Mouse (Mus musculus): Measurements from ENCODE around the gene Lamtor2. TPM values are rescaled to one million over a fixed set of nuclear protein-coding genes. Genes with fewer than 3 reads are reported as not detected.
A peak's percentile ranks its signal among the peaks of the same experiment; 100 is the strongest.

The Lamtor2 gene
- total RNA-seq, 2 experiments from 2014 or later, result 108 to 109 TPM

DNA sequence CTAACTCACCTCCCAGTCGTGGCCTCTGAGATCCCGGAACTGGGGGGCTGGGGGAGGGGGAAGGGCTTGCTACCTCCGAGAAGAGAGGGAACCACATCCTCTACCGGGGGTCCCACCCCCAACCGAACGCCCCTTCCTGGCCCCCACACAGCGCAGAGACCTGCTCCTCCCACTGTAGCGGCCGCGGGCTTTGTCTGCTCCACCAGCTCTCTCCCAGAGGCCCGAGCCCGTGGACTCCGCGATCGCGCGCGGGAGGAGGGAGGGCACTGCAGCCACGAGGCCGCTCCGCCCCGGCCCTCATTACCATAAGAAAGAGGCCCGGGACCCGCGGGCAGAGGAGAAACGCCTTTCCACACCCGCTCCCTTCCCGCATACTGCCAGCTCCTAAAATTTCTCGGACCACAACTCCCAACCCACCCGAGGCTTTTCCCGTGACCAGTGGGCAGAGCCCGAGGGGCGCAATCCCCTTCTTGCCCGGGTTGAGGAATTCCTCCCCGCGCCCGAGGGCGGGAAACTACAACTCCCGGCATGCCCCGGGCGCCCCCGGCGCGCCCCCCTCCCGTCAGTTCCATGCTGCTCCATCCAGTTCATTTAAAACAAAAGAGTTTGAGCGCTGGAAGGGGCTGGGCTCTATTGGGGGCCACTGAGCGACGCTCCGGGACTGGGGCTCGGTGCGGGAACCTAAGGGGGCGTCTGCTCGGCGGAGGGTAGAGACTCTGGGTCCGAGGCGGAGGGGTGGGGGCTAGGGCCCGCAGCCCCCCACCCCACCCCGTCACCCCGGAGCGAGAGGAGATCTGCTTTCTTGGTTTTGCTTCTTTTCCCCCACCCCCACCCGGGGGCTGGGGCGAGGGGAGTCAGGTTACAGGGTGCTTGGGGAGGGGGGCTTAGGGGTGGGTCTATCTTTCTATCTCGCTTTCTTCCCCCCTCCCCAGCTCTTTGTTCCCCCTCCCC is 21.3 kb downstream of the Lamtor2 start:
- intact Hi-C loops (cut with DNase I), result no loop called here
- DNase-seq (ENCODE audit: low spot score in 2 of 2), result peak; percentile 85 to 88

DNA sequence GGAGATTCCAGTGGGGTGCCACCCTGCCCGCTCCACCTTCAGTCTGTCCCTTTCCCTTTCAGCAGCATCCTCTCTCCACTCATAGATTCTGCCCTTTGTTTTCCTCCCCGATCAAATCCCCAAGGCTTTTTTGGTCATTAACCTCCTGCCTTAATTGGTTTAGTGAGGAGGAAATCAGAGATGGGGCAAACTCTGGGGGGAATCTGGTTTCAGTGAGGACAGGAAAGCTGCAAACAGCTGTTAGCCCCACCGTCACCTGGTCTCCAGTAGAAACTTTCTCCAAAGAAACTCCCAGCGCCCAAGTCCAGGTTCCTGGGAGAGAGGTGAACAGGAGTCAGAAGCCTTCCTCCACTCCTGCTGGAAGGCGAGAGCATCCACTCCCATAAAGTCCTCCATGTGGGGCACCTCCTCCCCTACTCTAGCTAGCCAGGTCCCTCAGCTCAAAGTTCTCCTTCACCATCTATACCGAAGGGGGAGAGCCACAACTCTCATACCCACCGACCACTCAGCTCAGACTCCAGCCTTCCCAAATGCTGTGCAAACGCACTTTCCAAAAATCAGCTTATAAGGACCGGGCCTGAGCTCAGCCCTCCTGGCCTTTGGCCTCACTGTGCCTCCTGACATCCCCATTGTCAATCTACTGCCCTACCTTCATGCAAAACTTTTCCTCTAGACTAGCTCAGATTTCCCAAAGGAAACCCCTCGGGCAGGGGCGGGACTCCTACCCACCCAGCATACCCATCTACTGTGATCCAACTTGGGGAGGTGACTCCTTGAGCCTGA is 22.6 kb downstream of the Lamtor2 start:
- intact Hi-C loops (cut with DNase I), result no loop called here
- DNase-seq (ENCODE audit: low spot score in 2 of 2), result no peak

DNA sequence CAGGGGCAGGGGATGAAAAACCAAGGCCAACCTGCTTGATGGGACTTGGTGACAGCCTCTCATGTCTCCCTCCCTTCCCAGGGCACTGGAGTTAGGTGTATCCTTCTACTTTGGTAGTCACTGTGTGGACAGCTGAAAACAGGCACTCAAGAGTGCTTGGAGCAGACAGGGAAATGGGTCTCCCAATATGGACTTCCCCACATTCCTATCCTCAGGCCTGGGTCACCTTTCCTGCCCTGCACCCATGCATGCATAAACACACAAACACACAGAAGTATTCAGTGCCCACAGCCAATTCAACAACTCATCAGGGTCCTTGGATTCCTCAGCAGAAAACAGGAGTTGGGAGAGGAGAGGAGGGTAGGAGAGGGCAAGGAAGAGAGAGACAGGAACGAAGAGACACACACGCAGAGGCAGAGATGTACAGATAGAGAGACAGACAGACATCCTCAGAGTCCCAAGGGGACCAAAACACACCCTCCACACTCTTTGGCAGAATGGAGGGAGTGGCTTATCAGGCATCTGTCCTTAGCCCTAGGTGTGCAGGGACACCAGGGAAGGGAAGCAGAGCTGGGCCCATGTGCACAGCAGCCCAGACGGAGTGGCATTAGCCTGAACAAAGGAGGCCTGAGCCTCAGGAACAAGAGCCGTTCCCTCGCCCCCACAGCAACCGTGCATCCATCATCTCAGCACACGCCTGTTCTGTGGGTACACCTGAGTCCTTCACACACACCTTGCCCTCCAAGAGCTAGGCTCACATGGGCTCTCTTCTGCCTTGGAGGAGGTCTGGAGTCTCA is 23.5 kb downstream of the Lamtor2 start:
- no peak for DNase-seq (ENCODE audit: low spot score in 2 of 2)
- intact Hi-C loops (cut with DNase I), result loop anchor here (5.0 kb wide), 1 partner anchor 122 kb away; no protein-coding TSS in a partner anchor

DNA sequence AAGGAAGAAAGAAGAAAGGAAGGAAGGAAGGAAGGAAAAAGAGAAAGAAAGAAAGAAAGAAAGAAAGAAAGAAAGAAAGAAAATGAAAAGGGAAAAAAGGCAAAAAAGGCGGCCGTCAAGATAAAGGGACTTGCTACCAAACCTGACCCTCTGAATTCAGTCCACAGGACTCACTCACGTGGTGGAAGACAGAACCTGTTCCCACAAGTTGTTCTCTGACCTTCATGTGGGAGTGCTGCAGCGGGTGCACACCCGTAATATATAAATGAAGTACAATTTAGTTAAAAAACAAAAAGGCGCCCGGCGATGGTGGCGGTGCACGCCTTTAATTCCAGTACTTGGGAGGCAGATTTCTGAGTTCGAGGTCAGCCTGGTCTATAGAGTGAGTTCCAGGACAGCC is 24.2 kb downstream of the Lamtor2 start:
- intact Hi-C loops (cut with DNase I), result loop anchor here (5.0 kb wide), 1 partner anchor 121 kb away; no protein-coding TSS in a partner anchor
- no peak for DNase-seq (ENCODE audit: low spot score in 2 of 2)

DNA sequence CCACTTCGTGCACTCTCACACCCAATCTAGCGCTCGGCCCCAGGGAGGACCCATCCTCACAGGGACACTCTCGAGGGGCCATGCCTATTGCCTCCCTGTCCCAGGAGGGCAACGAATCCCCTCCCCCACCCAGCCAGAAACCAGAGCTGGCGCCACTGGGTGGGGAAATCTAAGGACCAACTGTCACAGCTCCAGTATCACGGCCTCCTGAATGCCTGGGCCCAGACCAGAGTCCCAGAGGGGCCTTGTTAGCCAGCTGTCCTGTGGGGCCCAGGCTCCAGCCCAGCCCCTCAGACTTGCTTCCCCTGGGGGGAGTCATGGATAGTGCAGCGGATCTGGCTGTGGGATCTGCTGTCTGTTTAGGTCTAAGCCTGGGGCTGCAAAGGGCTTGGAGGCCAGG is 25.3 kb downstream of the Lamtor2 start:
- intact Hi-C loops (cut with DNase I), result loop anchor here (5.0 kb wide), 1 partner anchor 120 kb away; no protein-coding TSS in a partner anchor
- DNase-seq (ENCODE audit: low spot score in 2 of 2), result no peak

DNA sequence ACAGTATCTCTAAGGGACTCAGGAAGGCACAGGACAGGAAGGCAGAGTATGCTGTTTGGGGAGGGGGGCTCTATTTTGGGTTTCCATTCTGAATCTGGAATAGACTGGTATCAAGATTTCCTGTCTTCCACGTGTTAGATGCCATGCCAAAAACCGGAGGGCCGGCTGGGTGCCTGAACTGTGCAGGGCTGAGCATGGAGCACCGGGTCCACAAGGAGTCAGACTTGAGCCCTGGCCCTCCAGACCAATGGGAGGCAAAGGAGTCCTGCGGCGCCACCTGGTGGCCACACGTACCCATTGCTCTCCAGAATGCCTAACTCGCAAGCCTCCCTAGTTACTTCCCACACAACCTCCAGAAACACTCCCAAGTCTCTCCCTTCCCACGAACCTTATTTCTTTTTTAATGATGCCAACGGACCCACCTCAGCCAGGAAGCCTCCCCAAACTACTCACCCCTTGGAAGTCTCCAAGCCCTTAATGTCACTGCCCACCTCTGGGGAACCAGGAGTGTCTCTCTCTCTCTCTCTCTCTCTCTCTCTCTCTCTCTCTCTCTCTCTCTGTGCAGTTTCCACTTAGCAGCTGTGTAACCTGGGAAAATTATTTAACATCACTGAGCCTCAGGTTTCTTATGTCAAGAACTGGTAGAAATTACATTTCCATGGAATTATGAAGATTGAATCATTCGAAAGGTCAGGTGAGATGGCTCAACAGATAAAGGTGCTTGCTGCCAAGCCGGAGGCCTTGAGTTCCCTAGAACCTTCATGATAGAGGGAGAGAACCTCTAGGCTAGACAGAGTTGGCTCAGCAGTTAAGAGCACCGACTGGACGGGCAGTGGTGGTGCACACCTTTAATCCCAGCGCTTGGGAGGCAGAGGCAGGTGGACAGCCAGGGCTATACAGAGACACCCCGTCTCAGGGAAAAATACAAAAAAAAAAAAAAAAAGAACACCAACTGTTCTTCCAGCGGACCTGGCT is 26.4 kb downstream of the Lamtor2 start:
- intact Hi-C loops (cut with DNase I), result loop anchor here (5.0 kb wide), 1 partner anchor 119 kb away; no protein-coding TSS in a partner anchor
- DNase-seq (ENCODE audit: low spot score in 2 of 2), result peak; percentile 82 to 84

DNA sequence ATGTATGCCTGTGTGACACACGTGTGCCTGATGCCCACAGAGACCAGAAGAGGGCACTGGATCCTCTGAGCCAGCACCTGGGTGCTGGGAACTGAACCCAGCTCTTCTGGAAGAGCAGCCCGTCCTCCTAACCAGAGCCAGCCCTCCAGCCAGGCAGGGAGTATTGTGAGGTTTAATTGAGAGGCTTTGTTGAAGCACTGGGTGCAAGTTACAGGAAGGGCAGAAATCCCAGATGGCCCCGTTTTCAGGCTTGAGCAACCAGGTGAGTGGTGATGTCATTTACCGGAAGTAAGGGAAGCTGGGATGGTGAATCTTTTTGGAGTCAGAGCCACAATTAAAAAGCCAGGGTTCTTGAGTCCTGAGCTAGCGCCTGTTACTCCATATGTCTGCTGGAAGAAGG is 27.9 kb downstream of the Lamtor2 start:
- DNase-seq (ENCODE audit: low spot score in 2 of 2), result no peak
- intact Hi-C loops (cut with DNase I), result loop anchor here (5.0 kb wide), 1 partner anchor 118 kb away; no protein-coding TSS in a partner anchor

DNA sequence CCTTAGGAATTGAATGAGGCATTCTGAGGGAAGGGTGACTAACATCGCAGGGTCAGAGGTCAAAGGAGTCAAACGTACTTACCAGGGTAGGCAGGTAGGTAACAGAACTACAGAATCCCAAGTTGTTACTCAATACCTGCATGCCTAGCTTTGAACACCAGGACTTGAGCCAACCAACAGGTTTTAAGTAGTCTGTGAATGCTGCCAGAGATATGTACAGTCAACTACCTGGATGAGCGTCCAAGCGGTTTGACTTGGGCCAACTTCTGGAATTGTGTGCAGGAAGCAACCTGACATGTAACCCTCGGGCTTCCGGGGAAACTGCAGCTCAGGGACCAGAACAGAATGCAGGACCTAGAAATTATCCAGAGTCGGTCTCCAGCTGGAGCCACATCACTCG is 29.8 kb downstream of the Lamtor2 start:
- intact Hi-C loops (cut with DNase I), result loop anchor here (2.0 kb wide), 1 partner anchor 38 kb away; no protein-coding TSS in a partner anchor
- no peak for DNase-seq (ENCODE audit: low spot score in 2 of 2)

DNA sequence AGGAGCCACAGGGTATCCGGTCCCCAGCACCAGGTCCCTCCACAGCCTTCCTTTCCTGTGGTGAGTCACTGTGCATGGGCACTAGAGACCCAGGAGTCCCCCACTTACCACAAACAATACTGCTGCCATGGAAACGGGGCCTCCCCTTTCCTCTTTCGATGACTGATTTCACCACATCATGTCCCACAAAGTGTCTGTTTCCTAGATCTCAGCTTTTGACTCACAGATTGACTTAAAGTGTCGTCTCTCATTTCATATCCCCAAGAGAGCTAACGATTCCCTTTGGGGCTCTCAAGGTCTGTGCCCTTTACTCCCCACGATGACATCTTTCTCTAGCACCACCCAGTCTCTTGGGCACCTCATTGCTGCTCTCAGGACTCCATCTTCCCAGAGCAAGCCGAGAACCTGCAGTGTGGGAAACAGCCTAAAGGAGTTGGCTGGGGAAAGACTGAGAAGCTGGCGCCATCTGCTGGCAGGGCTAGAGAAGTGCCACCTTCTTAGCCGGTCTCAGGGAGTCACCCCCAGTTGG is 31.0 kb downstream of the Lamtor2 start:
- intact Hi-C loops (cut with DNase I), result loop anchor here (2.0 kb wide), 1 partner anchor 37 kb away; no protein-coding TSS in a partner anchor
- peak; percentile 67 to 74 for DNase-seq (ENCODE audit: low spot score in 2 of 2)

DNA sequence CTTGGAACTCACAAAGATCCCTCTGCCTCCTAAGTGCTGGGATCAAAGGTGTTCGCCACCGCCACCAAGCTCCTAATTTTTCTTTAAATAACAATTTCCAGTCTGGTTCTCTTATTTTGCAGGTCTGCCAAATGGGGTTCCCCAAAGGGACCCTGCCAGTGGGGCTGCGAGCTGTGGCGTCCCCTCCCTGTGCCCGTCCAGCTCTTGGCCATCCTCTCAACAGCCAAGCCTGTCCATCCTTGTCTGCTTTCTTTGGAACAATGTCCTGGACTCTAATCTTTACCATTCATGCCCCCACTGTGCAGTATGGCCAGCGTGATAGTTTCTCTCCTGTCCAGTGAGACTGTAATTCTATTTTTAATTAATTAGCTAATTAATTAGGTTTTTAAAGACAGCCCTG is 31.7 kb downstream of the Lamtor2 start:
- no peak for DNase-seq (ENCODE audit: low spot score in 2 of 2)

DNA sequence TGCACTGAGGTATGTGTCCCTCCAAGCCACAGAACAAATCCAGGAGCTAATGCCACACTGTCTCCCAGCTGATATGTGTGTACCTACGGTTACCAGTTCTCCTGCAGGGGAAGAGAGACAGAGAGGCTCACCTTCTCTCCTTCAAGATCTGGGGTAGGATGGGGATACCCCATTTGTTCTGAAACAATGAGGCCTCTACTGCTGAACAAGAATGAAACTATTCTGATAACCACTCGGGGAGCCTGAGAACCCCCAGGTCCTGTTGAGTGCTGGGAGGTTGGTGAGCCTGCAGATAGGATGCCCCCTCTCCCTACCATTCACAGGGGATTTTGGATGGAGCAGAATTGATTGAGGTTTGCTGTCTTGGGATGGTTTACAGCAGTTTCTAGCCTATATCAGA is 32.8 kb downstream of the Lamtor2 start:
- intact Hi-C loops (cut with DNase I), result no loop called here

More for the DNA sequence above, 31.7 kb downstream of the Lamtor2 start:
- intact Hi-C loops (cut with DNase I), result no loop called here

DNA sequence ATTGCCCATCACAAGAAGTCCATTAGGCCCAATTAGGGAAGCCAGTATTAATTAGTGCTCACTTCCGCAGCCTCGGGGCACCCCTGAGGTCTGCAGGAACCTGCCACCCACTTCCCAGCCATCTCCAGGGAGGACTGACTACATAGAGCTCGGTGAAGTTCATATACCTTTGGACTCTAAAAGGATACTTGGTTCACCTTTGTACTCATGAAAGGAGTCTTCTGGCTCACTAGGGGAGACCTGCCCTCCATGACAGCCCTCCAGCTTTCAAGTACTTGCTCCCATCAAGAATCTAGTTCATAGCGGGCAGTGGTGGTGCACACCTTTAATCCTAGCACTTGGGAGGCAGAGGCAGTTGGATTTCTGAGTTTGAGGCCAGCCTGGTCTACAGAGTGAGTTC is 34.5 kb downstream of the Lamtor2 start:
- intact Hi-C loops (cut with DNase I), result no loop called here
- DNase-seq (ENCODE audit: low spot score in 2 of 2), result no peak

More for the DNA sequence above, 32.8 kb downstream of the Lamtor2 start:
- no peak for DNase-seq (ENCODE audit: low spot score in 2 of 2)

DNA sequence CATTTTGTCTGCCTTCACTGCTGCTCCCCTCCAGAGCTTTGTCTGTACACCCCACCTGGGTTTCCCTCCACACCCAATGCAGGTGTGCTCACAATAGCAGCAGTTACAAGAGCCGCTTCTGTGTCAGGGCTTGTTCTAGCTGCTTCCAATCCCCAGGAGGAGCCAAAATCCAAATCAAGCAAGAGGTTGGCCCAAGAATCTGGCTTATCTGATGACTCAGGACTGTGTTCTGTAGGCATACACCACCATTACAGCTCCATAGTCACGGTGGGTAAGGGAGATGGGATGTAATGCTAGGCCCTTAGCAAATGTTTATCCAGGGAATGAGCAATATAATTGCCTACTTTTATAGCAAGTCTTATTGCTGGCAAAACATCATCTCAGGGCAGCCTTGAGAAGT is 36.5 kb downstream of the Lamtor2 start:
- DNase-seq (ENCODE audit: low spot score in 2 of 2), result no peak
- intact Hi-C loops (cut with DNase I), result no loop called here

DNA sequence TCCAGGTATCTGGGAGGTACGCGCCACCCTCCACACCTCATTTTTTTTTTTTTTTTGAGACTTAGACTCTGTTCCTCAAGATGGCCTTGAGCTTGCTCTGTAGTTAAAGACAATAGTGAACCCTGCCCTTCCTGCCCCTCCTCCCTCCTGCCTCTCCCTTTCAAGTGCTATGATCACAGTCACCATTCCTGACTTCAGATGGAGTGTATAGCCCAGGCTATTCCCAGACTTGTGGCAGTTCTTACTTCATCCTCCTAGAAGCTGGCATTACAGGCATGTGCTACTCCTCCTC is 37.8 kb downstream of the Lamtor2 start:
- intact Hi-C loops (cut with DNase I), result no loop called here
- no peak for DNase-seq (ENCODE audit: low spot score in 2 of 2)

DNA sequence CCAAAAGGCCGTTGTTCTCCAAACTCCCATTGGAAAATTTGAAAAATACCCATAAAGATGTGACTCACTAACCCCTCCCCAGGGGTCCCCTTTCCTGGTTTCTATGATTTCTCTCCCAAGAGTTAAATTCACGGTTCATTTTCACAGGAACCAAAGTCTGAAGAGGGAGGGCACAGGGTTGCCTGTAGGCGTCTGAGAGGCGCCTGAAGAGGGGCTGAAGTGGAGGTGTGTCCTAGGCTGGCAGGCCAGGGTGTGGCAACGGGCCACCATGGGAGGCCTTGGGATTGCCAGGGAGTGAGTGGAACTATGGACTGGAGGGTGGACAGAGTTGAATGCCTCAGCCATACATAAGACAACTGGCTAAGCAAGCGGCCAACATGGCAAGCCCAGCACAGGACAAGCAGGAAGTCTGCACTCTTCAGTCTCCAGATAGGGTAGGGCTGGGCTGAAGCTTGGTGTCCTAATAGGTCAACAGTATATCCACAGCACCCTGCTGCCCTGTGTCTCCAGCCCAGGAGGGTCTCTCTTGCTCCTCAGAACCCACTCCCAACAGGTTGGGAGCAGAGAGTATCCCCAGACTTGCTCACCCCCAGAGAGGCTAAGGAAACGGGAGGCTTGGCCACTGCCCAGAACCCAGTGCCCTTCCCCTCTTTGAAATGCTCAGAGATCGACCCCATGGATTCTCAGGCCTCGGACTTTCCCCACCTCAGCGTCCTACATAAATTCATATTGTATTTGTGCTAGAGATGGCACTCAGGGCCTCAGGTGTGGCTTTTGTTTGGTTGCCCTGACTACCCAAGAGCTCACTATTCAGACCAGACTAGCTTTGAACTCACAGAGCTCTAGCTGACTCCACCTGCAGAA is 38.4 kb downstream of the Lamtor2 start:
- intact Hi-C loops (cut with DNase I), result no loop called here
- no peak for DNase-seq (ENCODE audit: low spot score in 2 of 2)

DNA sequence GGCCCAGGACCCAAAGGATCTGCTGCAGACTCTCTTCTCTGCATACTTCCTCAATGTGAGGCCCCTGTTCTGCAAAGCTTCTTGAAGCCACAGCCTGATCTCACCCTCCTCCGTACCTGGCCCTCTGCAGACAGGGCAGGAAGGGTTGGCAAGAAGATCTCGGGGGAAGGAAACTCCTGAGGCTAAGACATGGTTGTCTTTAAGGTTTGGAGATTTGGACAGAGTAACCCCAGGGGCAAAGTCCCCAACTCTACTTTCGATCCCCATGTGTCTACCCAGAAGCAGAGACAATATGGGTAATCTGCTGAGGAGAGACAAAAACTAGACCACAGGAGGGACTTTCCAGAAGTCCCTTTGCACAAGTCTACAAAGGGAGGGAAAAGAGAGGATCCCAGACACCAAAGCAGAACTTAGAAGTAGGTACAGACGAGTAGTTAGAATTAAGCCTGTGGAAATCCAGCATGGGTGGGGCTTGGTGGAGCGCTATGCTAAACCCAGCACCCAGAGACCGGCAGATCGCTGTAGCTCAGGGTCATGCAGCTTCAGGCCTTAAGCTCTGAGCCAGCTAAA is 39.2 kb downstream of the Lamtor2 start:
- intact Hi-C loops (cut with DNase I), result no loop called here
- no peak for DNase-seq (ENCODE audit: low spot score in 2 of 2)

All from left cerebral cortex, postnatal 14 days (tissue).